Mouse (Mus musculus) small intestine, adult 2 months (tissue): Measurements from ENCODE around the gene Gm20390. TPM values are rescaled to one million over a fixed set of nuclear protein-coding genes. Genes with fewer than 3 reads are reported as not detected.

Experiments used
- H3K27ac ChIP-seq: fragments of 200-500 bp; 2 replicates; pipeline ENCODE4 v1.5.1; 2012; ENCODE audit warnings: low read depth, low read length, control low read depth, inconsistent platforms; ENCODE audit not compliant: insufficient read depth
- H3K27me3 ChIP-seq: fragments of 200-500 bp; 2 replicates; pipeline ENCODE4 v1.6.1; 2012; ENCODE audit warnings: mild to moderate bottlenecking, moderate library complexity, low read length, inconsistent platforms; ENCODE audit not compliant: control insufficient read depth, insufficient read depth
- H3K36me3 ChIP-seq: fragments of 200-500 bp; 2 replicates; pipeline ENCODE4 v1.6.1; 2012; ENCODE audit warnings: mild to moderate bottlenecking, low read length, control low read depth, inconsistent platforms; ENCODE audit not compliant: control insufficient read depth, insufficient read depth
- H3K4me1 ChIP-seq: fragments of 200-500 bp; 2 replicates; pipeline ENCODE4 v1.6.1; 2012; ENCODE audit warnings: low read length, inconsistent platforms, mixed read lengths; ENCODE audit not compliant: control insufficient read depth, insufficient read depth, insufficient read length
- H3K4me3 ChIP-seq: fragments of 200-500 bp; 2 replicates; pipeline ENCODE4 v1.5.1; 2012; ENCODE audit warnings: low read depth, mild to moderate bottlenecking, control low read depth, inconsistent platforms, low read length, moderate library complexity
- CTCF ChIP-seq: fragments of 200-500 bp; IDR thresholded peaks from 2 replicates; pipeline ENCODE4 v1.5.1; 2012; ENCODE audit warnings: low read depth, mild to moderate bottlenecking, control low read depth, inconsistent platforms, low read length, moderate library complexity, mixed read lengths; ENCODE audit not compliant: insufficient replicate concordance, insufficient read length; ENCODE audit errors: extremely low read depth
- POLR2A ChIP-seq: fragments of 200-500 bp; IDR thresholded peaks from 2 replicates; pipeline ENCODE4 v1.6.1; 2012; ENCODE audit warnings: low read depth, mild to moderate bottlenecking, control low read depth, inconsistent platforms, low read length, moderate library complexity
- WGBS: fragments of 180-500 bp; shearing (Covaris S2); methylation state at CpG from one replicate; pipeline ENCODE4 v1.1.7; 2018; 5-methylcytosine and 5-hydroxymethylcytosine counted together
- polyA plus RNA-seq: library from polyadenylated mRNA; depleted of rRNA; stranded (reverse); fragments of >200 nt; gene quantifications from 2 replicates; pipeline ENCODE4 v1.2.3, GENCODE M21; 2012; rRNA removed

Gene Gm20390
- 6.9 and 8.5 TPM in 2 replicates for polyA plus RNA-seq

GRCm38 (mm10) chr11:93968005-93968847 is at the start of gene Gm20390, which contains the start of gene Nme1:
Gene Gm20390 (minus strand): TSS chr11:93968293.
Gene Nme1 (minus strand): TSS chr11:93968521.
- Histone ChIP-seq H3K4me1 (no peaks in the 10 kb centered on the region; the same call in 1 of the 2 replicates), H3K36me3 (peaks cover 13% of the 10 kb centered on the region), H3K4me3 (peak within 1 kb of the TSS; percentile 73), H3K27ac (peak within 1 kb of the TSS; percentile 18), H3K27me3 (no peaks in the 10 kb centered on the region)
- TF ChIP-seq CTCF = peak; percentile 88; the same call in 1 of the 2 replicates
- peak; percentile 57 for TF ChIP-seq POLR2A
- under 1% methylated on average over 40 of the region's 40 CpGs for WGBS

- no peak for TF ChIP-seq POLR2A
- TF ChIP-seq CTCF = no peak
- Histone ChIP-seq H3K27ac (no peak overlapping the region), H3K4me3 (no peak overlapping the region), H3K4me1 (no peaks in the 10 kb centered on the region), H3K36me3 (no peaks in the 10 kb centered on the region), H3K27me3 (no peaks in the 10 kb centered on the region)
- WGBS = 75% methylated on average over 2 of the region's 2 CpGs
Observed at GRCm38 (mm10) chr11:94003346-94003745, 35.3 kb upstream of the Gm20390 start.

DNA sequence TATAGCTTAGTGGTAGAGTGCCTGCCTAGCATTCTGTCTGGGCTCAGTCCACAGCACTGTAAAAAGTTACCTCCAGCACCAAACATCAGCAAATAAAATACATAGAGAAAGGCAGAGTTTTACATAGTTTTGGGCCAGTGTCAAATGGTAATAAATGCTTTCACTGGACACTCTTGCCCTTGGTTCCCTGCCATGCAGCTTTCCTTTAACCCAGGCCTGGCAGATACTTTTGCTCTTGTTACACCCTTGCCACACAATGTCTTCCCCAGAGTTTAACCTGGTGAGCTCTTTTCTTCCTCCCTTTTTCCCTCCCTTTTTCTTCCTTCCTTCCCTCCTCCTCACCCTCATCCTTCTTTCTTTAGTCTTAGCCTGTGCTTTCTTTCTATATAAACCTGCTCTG is 31.2 kb upstream of the Gm20390 start:
- no peak overlapping the region for H3K27ac ChIP-seq
- peaks cover 2% of the 10 kb centered on the region; the same call in 1 of the 2 replicates for H3K4me1 ChIP-seq
- no peaks in the 10 kb centered on the region for H3K27me3 ChIP-seq
- no peak for TF ChIP-seq POLR2A
- no peak for TF ChIP-seq CTCF
- no peaks in the 10 kb centered on the region for H3K36me3 ChIP-seq
- H3K4me3 ChIP-seq = no peak overlapping the region

DNA sequence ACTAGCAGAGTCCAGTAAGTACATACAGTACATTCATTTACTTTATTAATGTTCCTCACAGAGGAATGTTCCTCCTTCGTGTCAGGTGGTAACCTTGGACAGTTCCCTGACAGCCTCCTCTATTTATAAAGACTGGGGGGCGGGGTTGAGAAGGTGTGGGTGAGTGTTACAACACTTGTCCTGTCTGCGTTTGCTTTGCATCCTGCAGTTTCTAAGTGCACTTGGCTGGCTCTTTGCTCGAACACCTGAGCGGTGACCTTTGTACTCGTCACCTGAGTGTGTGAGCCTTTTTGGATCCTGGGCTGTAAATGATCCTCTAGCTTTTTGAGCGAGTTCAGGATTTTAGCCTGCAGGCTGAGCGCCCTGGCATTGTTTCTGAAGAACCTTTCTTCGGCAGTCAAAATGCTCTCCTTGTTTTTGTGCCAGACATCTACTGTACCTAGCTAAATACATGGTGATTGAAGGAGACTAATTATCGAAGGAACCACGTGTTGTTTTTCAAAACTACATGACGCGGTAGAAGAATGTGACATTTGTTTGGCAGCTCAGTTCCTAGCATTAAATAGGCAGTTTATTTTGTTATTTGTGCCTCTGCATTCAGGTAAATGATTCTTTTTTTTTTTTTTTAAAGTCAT is 29.2 kb upstream of the Gm20390 start:
- peak overlapping the region; percentile 72 for H3K4me3 ChIP-seq
- WGBS = 9% methylated on average over 13 of the region's 13 CpGs
- H3K4me1 ChIP-seq = peaks cover 2% of the 10 kb centered on the region; the same call in 1 of the 2 replicates
- H3K36me3 ChIP-seq = no peaks in the 10 kb centered on the region
- H3K27me3 ChIP-seq = no peaks in the 10 kb centered on the region
- TF ChIP-seq CTCF (no peak), POLR2A (peak; percentile 35; the same call in 1 of the 2 replicates)
- H3K27ac ChIP-seq = peak overlapping the region; percentile 90

GRCm38 (mm10) chr11:93996306-93997140 is 28.4 kb upstream of the Gm20390 start:
- Histone ChIP-seq H3K27ac (peak overlapping the region; percentile 90), H3K27me3 (no peaks in the 10 kb centered on the region), H3K36me3 (no peaks in the 10 kb centered on the region), H3K4me3 (peak overlapping the region; percentile 72), H3K4me1 (peaks cover 2% of the 10 kb centered on the region; the same call in 1 of the 2 replicates)
- no peak for TF ChIP-seq POLR2A
- TF ChIP-seq CTCF = 0 out of 2 replicates have a peak, but pooled peaks have one; percentile 5
- WGBS = under 1% methylated on average over 58 of the region's 58 CpGs

- H3K4me3 ChIP-seq = peak within 1 kb of the TSS; percentile 81
- H3K36me3 ChIP-seq = no peaks in the 10 kb centered on the region
- TF ChIP-seq POLR2A = peak; percentile 81
- TF ChIP-seq CTCF = no peak
- H3K27ac ChIP-seq = peak within 1 kb of the TSS; percentile 100
- under 1% methylated on average over 69 of the region's 70 CpGs for WGBS
- no peaks in the 10 kb centered on the region for H3K27me3 ChIP-seq
- peaks cover 2% of the 10 kb centered on the region; the same call in 1 of the 2 replicates for H3K4me1 ChIP-seq
Observed at GRCm38 (mm10) chr11:93995720-93996305, 27.7 kb upstream of the Gm20390 start, which contains the start of gene Spag9. Gene Spag9 (plus strand): TSS chr11:93996091.
